Mouse (Mus musculus) 3T3-L1 (cell line): ENCODE measurements around the gene Chst1.

Experiments
- DNase-seq: peaks from one replicate; pipeline ENCODE4 v3.0.0-alpha.2; 2015; ENCODE audit warnings: low read depth, low spot score

Chst1 gene

DNA sequence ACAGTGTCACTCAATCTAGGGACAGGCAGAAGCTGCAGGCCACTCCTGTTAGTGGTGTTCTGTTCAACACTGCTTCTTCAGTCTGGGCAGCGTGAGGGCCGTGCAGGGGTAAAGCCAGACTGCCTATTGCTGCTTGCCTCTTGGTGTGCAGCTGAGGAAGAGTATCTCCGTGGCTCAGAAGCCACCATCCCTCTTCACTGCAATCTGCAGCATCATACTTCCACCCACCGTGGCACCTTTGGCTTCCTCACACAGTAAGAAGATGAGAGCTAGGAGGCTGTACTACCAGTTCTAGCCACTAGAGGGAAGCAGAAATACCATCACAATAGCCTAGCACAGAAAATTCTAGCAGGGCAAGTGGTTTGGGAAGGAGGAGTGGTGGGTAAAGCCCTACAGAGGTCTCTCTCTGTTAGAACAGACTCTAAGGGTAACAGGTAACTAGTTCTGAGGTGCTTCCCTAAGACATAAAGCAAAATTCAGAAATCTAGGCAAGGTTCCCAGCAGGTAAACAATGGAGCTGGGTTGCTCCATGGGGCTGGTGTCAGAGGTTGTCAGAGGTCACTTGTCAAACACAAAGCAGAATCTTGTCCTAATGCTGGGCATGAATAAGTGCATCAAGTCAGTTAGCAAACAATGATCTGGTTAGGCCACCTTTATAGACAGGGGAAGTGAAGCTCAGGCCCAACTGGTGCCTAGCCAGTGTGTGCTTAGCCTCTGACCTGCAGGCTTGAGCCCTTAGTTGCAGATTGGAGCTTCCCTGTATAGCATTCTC lies 9.5 kb downstream of the Chst1 start:
- peak; percentile 94 for DNase-seq

DNA sequence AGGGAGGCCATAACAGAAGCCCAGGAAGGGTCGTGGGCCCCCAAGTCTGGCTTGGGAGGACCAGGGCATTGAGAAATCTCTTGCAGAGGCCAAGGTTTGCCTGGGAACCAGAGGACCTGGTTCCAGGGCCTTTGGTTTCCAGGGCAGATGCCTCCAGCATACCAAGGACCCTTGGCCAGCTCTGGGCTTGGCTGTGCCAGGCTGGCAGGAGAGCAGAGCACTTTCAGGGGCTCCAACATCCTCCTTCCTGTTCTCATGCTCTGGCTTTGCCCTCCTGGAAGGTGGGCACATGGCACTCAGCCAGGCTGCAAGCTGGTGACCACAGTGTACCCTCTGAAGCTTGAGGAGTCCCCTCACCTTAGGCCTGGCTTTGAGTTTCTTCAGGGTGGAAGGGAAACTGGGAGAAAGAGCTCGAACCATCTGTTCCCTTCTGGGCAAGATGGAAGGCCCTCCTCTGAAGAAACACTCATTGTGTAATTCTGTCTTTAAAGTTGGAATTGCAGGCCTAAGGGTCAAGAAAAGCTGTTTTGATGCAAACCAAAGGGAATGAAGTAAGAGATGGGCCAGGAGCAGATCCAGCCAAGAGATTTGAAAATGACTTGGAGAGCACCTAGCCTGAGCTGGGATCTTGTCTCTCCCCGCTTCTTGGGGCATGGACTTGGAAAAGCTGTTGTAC lies 10.3 kb downstream of the Chst1 start:
- no peak for DNase-seq

DNA sequence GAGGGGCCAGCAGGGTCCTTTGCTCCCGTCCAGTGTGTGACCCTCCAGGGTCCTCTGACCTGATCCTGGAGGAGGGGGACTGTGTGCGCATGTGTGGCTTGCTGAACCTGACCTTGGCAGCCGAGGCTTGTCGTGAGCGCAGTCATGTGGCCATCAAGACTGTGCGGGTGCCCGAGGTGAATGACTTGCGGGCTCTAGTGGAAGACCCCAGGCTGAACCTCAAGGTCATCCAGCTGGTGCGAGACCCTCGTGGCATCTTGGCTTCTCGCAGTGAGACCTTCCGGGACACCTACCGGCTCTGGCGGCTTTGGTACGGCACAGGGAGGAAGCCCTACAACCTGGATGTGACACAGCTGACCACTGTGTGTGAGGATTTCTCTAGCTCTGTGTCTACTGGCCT lies 14.1 kb downstream of the Chst1 start:
- no peak for DNase-seq

DNA sequence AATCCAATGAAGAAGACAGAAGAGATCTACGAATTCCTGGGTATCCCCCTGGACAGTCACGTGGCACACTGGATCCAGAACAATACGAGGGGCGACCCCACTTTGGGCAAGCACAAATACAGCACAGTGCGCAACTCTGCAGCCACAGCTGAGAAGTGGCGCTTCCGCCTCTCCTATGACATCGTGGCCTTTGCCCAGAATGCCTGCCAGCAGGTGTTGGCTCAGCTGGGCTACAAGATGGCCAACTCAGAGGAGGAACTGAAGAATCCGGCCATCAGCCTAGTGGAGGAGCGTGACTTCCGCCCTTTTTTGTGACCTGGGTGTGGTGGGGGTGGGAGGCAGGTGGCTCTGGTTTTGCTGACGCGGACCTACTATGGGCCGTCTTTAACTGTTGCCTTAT lies 14.6 kb downstream of the Chst1 start:
- DNase-seq, result no peak

DNA sequence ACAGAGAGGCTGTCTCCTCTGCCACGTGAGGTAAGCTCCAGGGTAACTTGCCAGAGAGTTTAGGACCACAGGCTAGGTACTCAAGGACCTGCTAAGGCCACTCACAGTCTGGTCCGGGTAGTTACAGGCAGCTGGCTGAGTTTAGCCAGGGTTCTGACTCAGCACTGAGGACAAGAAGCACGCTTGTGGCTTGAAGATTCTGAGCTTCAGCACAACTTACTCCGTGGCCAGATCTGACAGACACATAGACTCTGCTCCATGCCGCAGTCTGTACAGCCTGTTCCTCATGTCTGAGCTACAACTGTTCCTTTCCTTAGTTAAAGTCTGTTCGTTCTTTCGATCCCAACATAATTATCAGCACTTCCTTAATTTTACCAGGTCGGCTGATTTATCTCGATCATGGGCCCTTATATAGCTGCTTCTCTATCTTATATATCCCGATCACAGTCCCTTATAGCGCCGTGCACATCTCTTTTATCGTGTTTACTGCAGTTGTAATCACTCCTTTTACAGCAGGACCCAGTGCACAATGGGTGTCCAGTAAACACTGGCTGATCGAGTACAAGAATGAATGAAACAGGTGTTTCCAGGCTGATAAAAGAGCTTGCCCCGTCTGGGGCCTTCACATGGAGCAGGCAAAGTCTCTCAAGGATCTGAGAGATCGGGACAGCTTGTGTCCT lies 17.7 kb downstream of the Chst1 start:
- DNase-seq, result no peak

DNA sequence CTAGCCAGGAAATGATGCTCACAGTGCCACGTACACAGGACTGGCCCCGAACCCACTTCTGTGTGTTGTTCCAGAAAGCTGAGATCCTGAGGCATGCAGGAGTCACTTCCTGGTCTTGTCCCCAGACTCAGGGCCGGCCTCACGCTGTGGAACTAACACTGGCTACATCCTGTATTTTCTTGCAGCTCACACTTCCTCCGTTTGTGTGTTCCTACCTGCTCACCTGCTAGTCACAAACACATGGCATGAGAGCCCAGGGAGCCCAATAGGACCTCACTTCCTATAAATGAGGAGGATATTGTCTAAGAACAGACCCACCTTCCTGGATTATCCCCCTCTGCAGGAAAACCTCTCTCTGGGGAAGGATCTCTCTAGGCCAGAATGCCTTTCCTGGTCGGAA lies 18.5 kb downstream of the Chst1 start:
- DNase-seq, result no peak

DNA sequence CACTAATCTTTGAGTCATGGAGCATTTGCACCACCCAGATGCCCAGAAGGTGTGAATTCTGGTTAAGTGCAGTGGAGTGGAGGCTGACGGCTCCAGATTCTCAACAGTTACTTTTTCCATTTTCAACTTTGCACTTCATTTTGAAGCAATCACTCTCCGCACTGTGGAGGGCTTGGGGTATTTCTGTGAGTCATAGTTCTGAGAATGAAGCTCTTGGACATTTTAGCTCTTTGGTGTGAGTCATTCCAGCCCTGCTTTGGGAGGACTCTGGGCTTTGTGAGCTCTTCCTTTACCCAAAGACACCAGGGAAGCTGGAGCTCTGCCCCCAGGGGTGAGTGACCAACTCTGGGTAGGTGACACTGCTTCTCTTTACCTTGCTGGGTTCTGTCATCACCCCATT lies 28.1 kb downstream of the Chst1 start:
- peak; percentile 94 for DNase-seq

DNA sequence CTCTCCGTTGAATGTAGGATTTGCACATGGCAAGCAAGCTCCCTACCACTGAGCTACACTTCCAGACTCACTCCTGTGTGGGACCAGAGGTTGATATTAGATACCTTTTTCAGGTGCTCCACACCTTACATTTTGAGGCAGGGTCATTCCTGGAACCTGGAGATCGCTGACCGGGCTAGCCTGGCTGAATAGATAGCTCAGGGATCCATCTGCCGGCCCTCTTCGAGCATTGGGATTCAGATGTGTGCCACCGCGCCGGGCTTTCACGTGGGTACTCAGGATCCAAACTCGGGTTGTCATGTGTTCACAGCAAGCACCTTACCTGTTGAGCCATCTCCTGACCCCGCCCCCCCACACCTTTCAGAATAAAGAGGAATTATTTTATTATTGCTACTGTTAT lies 31.3 kb downstream of the Chst1 start:
- no peak for DNase-seq

DNA sequence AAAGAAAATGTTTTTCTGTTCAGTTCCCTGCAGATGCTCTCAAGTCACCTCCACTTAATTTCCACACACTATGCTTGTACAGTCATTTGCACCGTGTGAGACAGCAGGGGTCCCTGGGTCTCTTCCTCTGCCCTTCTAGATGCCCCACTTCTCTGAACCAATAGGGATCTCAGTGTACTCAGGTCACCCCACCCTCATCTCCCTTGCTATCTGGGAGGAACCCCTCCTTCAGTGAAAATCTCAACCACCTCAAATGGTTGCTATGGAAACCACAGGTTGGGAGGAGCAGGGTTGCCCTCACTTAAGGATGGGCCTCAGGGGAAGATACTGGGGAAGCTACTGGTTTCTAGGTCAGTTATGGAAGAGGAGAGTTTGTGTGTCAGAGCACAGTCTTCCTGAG lies 32.5 kb downstream of the Chst1 start:
- DNase-seq, result no peak

DNA sequence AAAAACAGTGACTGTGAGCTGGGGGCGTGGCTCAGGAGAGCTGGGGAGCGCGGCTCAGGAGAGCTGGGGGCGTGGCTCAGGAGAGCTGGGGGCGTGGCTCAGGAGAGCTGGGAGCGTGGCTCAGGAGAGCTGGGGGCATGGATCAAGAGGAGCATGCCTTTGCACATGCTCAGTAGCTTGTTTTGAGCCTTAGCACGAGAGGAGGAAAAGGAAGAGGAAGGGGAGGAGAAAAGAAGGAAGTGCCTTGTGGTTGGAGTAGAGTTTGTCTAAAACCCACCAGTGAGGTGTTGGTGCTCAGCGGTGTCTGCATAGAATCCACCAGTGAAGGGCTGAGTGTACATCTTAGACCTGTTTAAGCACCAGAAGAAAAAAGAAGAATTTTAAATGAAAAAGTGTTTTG lies 41.0 kb downstream of the Chst1 start:
- DNase-seq, result no peak

DNA sequence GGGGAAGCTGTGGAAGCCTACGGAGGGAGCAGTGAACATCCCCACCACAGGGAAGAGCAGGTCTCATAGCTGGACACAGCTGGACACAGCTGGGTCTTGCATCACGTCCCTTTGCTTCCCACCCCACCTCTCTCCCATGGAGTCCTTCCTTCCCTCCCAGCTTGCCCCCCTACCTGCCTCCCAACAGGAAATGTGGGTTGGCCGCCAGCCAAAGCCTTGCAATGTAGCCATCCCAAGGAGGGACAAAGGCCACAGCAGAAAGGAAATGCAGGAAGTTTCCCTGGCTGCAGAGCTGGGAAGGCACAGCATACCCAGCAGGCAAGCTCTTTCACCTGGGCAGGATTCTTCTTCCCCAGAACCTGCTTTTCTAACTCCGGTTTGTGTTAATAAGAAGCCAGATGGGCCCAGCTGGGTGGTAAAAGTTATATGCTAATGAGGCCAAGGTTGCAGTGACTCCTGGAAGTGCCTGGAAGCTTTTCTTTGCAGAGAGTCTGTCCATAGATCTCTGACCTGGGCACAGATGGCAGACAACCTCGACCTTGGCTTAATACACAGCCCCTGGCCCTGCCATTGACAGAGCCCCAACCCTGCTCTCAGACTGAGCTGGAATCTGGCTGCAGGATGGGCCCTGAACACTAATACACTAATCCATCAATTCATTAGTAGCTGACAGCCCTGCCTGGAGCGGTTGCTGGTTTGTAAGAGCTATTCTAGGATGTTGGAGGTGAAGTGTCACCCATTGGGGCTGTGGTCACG lies 46.0 kb downstream of the Chst1 start:
- peak; percentile 53 for DNase-seq

DNA sequence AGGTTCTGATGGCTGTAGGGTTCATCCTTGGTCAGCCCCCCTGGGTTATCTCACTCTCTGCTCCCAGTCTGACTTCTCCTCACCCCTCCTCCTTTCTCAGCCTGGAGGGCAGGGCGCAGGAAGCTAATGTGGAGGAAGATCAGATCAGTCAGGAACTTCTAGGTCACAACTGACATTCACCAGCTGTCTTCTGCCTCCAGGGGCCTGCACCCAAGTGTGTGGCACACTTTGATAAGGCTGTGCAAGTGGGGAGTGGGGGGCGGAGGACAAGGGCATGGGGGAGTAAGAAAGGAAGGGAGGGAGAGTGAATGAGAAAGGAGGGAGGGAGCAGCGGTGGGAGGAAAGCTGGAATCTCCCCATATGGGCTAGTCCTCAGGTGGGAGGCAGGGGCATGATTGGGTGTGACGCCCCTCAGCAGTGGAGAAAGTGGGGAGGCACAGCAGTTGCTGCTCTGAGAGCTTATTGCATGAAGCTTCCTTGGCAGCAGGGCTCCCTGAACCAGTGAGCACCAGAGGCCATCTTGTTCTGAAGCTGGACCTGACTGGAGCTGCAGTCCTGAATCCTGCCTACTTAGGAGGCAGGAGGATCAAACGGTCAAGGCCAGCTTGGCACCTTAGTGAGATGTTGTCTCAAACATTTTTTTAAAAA lies 49.8 kb downstream of the Chst1 start:
- DNase-seq, result no peak

DNA sequence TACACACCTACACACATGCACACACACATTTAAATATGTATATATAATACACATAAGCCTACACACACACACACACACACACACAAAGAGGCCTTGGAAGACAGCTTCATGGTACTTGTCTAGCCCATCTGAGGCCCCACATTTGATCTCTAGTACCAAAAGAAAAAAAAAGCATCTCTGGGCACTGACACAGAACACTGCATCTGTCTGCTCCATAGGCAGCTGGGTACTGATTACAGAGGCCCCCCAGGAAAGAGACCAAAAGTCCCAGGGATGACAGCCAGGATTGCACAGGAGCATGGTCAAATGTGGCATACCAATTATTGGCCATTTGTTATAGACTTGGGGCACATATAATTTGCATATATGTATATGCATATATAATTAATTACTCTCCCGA lies 50.9 kb downstream of the Chst1 start:
- DNase-seq, result no peak

DNA sequence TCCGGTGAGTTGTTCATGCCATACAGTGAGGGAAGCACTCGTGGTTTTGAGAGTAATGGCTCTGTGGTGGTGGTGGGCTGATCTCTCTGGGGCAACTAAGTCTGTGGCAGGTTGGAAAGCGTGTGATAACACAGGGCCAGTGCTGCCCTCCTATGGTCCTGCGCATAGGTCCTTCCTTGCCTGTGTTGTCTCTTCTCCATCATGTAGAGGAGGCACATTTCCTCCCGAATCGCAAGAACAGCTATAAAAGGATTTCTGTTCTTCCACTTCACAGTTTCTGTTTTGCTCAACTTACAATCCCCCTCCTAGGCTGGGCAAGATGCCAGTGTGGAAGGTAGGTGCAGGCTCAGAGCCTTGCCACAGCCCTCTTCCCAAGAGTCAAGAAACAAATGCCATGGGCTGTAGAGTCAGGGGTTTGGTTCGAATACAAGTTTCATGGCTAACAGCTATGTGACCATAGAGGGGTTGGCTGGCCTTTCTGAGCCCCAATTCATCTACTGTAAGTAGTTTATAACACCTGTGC lies 51.8 kb downstream of the Chst1 start:
- DNase-seq, result no peak

DNA sequence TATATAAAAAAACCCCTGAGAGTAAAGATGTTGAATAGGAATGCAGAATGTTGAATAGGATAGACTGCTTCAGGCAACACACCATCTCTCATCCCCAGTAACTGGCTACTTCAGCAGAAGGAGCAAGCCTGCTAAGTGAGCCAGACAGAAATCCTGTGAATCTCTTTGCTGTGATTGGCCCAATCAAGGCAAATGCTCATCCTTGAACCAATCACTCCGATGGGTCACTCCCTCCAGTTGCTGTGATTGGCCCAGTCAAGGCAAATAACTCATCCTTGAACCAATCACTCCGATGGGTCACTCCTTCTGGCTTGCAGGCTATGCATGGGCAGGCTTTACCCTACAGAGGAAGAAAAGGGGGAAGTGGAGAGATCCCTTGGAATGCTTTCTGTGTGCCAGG lies 57.7 kb downstream of the Chst1 start:
- DNase-seq, result no peak

DNA sequence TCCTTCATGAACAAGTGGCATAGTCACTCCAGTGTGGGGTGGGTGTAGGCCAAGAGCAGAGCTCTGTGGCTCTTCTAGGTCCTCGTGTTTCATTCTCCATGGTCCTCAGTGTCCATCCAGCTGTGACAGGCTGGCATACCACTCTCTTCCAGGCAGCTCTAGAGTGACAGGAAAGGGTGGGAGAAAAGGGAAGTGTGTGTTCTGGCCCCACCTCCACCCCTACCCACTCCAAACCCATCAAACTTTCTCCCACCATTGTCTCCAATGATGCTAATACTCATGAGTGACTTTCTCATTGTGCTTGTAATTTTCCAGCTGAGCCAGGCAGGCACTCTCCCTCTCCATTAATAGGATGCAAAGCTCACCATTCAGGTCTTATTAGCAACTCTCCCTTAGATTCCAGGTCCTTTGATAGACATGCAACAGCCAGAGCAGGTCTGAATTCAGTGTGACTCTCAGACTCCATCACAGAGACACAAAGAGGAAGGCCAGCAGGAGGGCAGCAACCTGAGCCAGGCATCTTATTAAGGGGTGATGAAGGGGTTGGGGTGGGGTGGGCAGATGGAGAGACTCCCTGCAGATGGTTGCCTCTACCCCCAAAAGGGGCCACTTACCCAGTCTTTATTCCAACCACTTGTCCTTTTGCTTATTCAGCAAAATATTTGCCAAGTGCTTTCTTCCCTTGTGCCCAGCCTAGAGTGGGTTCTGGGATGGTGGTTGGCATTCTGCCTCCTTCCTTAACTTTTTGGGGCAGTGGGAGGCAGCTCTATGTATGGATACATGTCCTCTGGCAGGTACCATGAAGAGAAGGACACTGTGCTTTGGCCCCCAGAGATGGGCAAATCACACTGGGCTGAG lies 59.0 kb downstream of the Chst1 start:
- DNase-seq, result no peak

DNA sequence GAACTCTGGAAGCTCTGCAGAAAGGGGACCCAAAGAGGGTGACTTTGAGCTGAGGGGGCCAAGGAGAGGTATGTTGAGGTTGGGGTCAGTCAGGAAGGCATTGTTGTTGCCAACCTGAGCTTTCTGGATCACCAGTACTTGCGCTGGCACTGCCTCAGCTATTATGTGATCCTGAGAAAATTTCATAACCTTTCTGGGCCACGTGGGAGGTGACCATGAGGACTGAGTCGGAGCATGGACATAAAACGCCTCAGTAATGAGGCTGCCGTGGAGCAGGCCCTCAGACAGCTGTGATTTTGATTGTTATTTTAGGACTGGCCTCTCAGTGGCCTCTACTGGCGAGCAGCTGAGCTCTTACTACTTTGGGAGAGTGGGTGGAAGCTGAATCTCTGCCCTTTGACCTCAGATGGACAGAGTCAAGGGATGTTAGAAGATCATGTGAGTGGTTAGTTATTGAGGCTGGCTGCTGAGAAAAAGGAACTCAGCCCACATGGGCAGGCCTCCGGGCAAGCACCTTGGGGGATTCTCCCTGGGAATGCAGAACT lies 60.1 kb downstream of the Chst1 start:
- DNase-seq, result no peak

DNA sequence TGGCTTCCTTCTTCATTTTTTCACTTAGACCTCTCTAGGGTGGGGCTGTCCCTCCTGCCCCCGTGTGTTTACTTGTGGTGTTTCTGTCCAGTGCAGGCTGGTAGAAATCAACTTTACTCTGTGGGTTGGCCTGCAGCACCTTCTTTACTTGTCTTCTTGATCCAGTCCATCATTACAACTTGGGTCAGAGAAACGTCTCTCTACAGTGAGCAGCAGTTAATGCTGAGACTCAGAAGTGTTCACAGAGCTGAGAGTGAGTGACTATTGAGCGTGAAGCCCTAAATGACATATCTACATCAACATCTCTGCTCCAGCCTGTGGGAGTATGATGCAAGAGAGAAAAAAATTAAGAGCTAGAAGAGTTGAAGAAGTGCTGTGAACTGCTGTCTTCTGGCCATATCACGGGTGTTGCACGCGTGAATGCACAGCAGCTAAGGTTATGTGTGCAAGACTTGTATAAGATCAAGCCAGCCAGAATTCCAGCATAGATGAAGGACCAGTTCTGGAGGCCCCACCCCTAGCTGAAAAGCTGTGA lies 63.1 kb downstream of the Chst1 start:
- no peak for DNase-seq
